Mouse (Mus musculus) embryo, embryonic 10.5 days (tissue): ENCODE results near the gene Dapl1.

ENCODE experiments used
- DNase-seq: peaks from one replicate; pipeline ENCODE4 v3.0.0-alpha.2; 2015; ENCODE audit warnings: low spot score

Gene Dapl1

GRCm38 (mm10) chr2:59484438-59484837 is at the start of gene Dapl1:
TSS of gene Dapl1 (plus strand) at chr2:59484653.
- DNase-seq = no peak

GRCm38 (mm10) chr2:59434820-59435219 is 49.6 kb upstream of the Dapl1 start:
- DNase-seq = no peak

GRCm38 (mm10) chr2:59437684-59438393 is 46.6 kb upstream of the Dapl1 start:
- DNase-seq = no peak

- DNase-seq = peak; percentile 87
These were observed 45.9 kb upstream of the Dapl1 start for GRCm38 (mm10) chr2:59438479-59438935.

GRCm38 (mm10) chr2:59439824-59440223 is 44.6 kb upstream of the Dapl1 start:
- DNase-seq = no peak

- peak; percentile 48 for DNase-seq
These were observed 44.0 kb upstream of the Dapl1 start for GRCm38 (mm10) chr2:59440481-59440880.

GRCm38 (mm10) chr2:59441681-59442080 is 42.8 kb upstream of the Dapl1 start:
- DNase-seq = no peak

- DNase-seq = no peak
These were observed 37.8 kb upstream of the Dapl1 start for GRCm38 (mm10) chr2:59446671-59447070.

- no peak for DNase-seq
These were observed 36.7 kb upstream of the Dapl1 start for GRCm38 (mm10) chr2:59447712-59448111.

- no peak for DNase-seq
These were observed 35.9 kb upstream of the Dapl1 start for GRCm38 (mm10) chr2:59448516-59448915.

GRCm38 (mm10) chr2:59448921-59449320 is 35.5 kb upstream of the Dapl1 start:
- no peak for DNase-seq

- DNase-seq = no peak
These were observed 32.8 kb upstream of the Dapl1 start for GRCm38 (mm10) chr2:59451675-59452074.

GRCm38 (mm10) chr2:59452102-59452501 is 32.4 kb upstream of the Dapl1 start:
- no peak for DNase-seq

- no peak for DNase-seq
These were observed 22.4 kb upstream of the Dapl1 start for GRCm38 (mm10) chr2:59462086-59462485.

GRCm38 (mm10) chr2:59463428-59464182 is 20.8 kb upstream of the Dapl1 start:
- DNase-seq = no peak

- DNase-seq = no peak
These were observed 18.8 kb upstream of the Dapl1 start for GRCm38 (mm10) chr2:59465671-59466070.

GRCm38 (mm10) chr2:59466358-59466757 is 18.1 kb upstream of the Dapl1 start:
- DNase-seq = no peak

GRCm38 (mm10) chr2:59467085-59467484 is 17.4 kb upstream of the Dapl1 start:
- DNase-seq = no peak

GRCm38 (mm10) chr2:59467976-59468375 is 16.5 kb upstream of the Dapl1 start:
- DNase-seq = no peak

GRCm38 (mm10) chr2:59469590-59470245 is 14.7 kb upstream of the Dapl1 start:
- DNase-seq = no peak

- no peak for DNase-seq
These were observed 14.0 kb upstream of the Dapl1 start for GRCm38 (mm10) chr2:59470326-59471031.
